ENCODE assay signal across 9 mouse cellular contexts in the genomic region with DNA sequence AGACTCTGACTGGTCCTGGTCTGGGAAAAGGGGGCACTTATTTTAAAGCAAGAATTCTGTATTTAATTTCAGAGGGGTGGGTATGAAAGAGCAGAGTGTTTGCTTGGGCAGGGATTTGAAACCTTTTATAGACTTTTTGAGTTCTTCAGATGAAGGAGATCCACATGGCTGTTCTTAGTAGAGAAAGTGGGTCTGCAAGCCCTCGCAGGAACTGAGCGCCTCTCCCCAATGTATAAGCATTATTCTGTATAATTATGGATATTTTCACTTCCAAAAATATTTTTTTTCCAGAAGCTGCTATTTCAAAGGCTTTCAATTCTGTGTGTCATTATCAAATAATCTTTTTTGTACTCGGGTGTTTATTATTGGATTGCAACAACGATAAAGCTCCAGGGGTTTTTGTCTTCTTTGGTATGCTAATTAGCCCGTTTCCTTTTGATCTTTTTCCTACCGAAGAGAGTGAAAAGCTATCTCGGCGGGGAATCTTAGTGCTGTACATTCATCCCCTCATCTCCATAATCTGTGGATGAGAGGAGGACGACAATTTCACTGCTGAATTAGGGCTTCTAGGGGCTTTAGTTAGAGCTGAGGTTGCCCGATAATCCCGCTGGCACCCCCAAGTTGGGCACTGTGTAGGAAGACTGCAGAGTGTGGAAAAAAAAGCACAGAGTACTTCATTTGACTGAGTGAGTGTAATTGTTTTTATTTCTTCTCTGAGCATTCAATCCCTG.
DNase-seq lines count a peak whose midpoint lies in the region; ATAC-seq lines count a peak whose summit lies in the region.
"Had no signal": no experiment of that assay in that cellular context is flagged by ENCODE, and none has a peak within 500 bp of the region (broad histone marks: within the 10 kb centered on the region; RNA-seq: fewer than 3 reads in every experiment).

No protein-coding gene starts in this region.

- H3K4me3 ChIP-seq in hindbrain, embryonic 11.5 days (ENCODE audit: low read depth, low read length) = no peak overlapping the region
- H3K4me3 ChIP-seq in midbrain, embryonic 15.5 days = no peak overlapping the region

- no peak overlapping the region for H3K27ac ChIP-seq in hindbrain, embryonic 11.5 days (ENCODE audit: low read depth, low read length)
- peak overlapping the region; percentile 54 for H3K27ac ChIP-seq in midbrain, embryonic 15.5 days

- DNase-seq in WW6 (ENCODE audit: low read depth, low spot score) = peak; percentile 1
- DNase-seq in embryo, embryonic 9.5 days (ENCODE audit: extremely low spot score) = peak; percentile 31
- DNase-seq in hindbrain, embryonic 11.5 days (ENCODE audit: low spot score) = peak; percentile 37
- no peak for DNase-seq in left cerebral cortex, postnatal 10 days (ENCODE audit: extremely low spot score in 1 of 2, low spot score in 2 of 2)
- no peak for DNase-seq in kidney, adult 11 months
- DNase-seq in gastrocnemius, postnatal 14 days = no peak
- DNase-seq: cerebellum, postnatal 25 days had no signal

- 5% methylated on average over 11 of the region's 11 CpGs for WGBS in hindbrain, embryonic 11.5 days
- 4% methylated on average over 11 of the region's 11 CpGs for WGBS in midbrain, embryonic 15.5 days

- no peaks in the 10 kb centered on the region for H3K27me3 ChIP-seq in hindbrain, embryonic 11.5 days (ENCODE audit: control insufficient read depth, insufficient read depth, low read length)
- H3K27me3 ChIP-seq in midbrain, embryonic 15.5 days (replicated peaks) = no peaks in the 10 kb centered on the region

- H3K9me3 ChIP-seq in hindbrain, embryonic 11.5 days (ENCODE audit: control insufficient read depth, low read length) = no peaks in the 10 kb centered on the region
- H3K9me3 ChIP-seq in midbrain, embryonic 15.5 days = no peaks in the 10 kb centered on the region

- intact Hi-C loops in left cerebral cortex, postnatal 10 days (cut with DNase I) = no loop called here
- intact Hi-C loops in gastrocnemius, postnatal 14 days (cut with DNase I; ENCODE audit: low total_unique reads) = no loop called here

- H3K4me1 ChIP-seq in hindbrain, embryonic 11.5 days (replicated peaks; ENCODE audit: control insufficient read depth, insufficient read depth, low read length) = no peaks in the 10 kb centered on the region
- H3K4me1 ChIP-seq in midbrain, embryonic 15.5 days = peaks cover 21% of the 10 kb centered on the region

- peak; percentile 20; the same call in 1 of the 2 replicates for ATAC-seq in hindbrain, embryonic 11.5 days (ENCODE audit: low FRiP score)
- peak; percentile 80 for ATAC-seq in midbrain, embryonic 15.5 days (replicated peaks)
- ATAC-seq: inflammation-experienced regulatory T-cells, adult 6 months had no signal

- H3K4me2 ChIP-seq in hindbrain, embryonic 11.5 days (replicated peaks; ENCODE audit: low read depth, low read length) = no peak overlapping the region
- peak overlapping the region; percentile 29 for H3K4me2 ChIP-seq in midbrain, embryonic 15.5 days

- H3K36me3 ChIP-seq in hindbrain, embryonic 11.5 days (ENCODE audit: control insufficient read depth, insufficient read depth, low read length) = no peaks in the 10 kb centered on the region
- H3K36me3 ChIP-seq in midbrain, embryonic 15.5 days (replicated peaks) = no peaks in the 10 kb centered on the region

- H3K9ac ChIP-seq in hindbrain, embryonic 11.5 days (ENCODE audit: low read depth, low read length) = no peak overlapping the region
- no peak overlapping the region for H3K9ac ChIP-seq in midbrain, embryonic 15.5 days

Comparison
In these comparisons a context has a peak if more than half of its experiments do, and no peak if none do; other contexts are left out.
1. DNase-seq: peak in WW6 (single experiment), embryo, embryonic 9.5 days (single experiment) and hindbrain, embryonic 11.5 days (single experiment); none in left cerebral cortex, postnatal 10 days (0 of 2), kidney, adult 11 months (single experiment) and gastrocnemius, postnatal 14 days (single experiment).